Mouse (Mus musculus) cerebellum, postnatal 14 days (tissue): ENCODE measurements around the gene Chd3.

Source experiments
- DNase-seq, 2 experiments: peaks; one replicate each; pipeline ENCODE4 v3.0.0; 2021; ENCODE audit warnings: mixed read lengths in 2 of 2

The Chd3 gene

GRCm38 (mm10) chr11:69389531-69390399, 20.6 kb upstream of the Chd3 start:
- peak; percentile 78 to 82 for DNase-seq

GRCm38 (mm10) chr11:69388680-69389079, 19.5 kb upstream of the Chd3 start:
- no peak for DNase-seq

- DNase-seq: no peak
These were observed 17.6 kb upstream of the Chd3 start for GRCm38 (mm10) chr11:69386758-69387157.

DNA sequence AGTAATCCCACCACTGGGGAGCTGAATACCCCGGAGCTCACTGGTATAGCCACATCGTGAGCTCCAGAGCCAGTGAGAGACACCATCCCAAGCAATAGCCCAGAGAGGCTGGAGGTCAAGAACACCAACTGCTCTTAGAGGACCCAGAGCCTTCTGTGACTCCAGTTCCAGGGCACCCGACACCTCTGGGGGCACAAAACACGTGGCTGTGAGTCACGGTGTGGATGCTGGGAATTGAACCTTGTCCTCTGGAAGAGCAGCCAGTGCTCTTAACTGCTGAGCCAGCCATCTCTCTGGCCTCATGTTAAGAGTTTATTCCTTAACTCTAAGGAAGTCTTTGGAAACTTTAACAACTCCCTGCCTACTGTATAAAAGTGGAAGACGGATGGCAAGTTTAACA, 15.8 kb upstream of the Chd3 start:
- no peak for DNase-seq

GRCm38 (mm10) chr11:69382478-69383105, 13.4 kb upstream of the Chd3 start:
- peak in 1 of 2 experiments; percentile 42 for DNase-seq

GRCm38 (mm10) chr11:69381356-69381755, 12.2 kb upstream of the Chd3 start:
- DNase-seq: peak; percentile 87 to 88

DNA sequence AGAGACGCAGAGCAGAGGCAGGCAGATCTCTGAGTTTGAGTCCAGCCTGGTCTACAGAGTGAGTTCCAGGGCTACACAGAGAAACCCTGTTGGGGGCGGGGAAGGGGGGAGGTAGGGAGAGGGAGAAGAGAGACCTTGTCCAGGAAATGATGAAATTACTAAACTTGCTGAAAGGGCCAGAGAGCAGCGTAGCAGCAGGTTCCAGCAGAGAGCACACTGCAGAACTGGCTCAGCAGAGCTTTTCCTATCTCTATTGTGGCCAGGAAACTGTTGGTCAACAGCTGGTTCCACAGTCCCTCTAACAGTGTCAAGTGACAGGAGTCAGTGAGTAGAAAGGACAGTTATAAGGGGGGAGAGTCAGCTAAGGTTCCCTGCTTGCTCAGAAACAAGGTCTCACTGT, 10.4 kb upstream of the Chd3 start:
- no peak for DNase-seq

DNA sequence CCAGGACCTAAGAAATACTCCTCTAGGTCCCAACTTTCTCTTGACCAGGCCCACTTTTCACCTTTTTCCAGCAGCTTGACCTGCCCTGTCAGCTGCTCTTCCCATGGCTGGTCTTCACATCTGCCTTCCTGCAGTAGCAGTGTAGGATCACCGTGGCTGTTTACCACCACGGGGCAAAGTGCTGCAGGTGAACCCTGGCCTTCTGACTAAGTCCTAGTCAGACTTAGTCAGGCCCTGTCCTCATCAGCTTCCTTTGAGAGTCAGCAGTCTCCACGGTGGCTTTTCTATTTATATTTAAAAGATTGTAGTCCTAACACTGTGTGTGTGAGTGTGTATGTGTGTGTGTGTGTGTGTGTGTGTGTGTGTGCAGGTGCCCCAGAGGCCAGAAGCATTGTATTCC, 8.6 kb upstream of the Chd3 start:
- DNase-seq: no peak

- no peak for DNase-seq
These were observed 6.4 kb upstream of the Chd3 start for GRCm38 (mm10) chr11:69375646-69376045.

GRCm38 (mm10) chr11:69373223-69373965, 4.2 kb upstream of the Chd3 start:
- no peak for DNase-seq

DNA sequence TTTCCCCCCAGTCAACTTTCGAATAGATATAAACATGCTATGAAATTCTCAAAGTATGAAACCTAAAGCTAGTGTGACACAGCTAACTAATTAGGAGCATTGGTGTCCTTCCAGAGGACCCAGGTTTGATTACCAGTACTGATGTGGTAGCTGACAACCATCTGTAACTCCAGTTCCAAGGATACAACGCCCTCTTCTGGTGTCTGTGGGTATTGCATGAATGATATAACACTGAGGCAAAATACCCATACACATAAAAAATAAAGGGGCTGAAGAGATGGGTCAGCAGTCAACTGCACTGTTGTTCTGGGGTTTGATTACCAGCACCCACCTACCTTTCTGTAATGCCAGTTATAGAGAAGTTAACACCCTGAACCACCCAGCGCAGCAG, 3.6 kb upstream of the Chd3 start:
- peak; percentile 54 to 67 for DNase-seq

DNA sequence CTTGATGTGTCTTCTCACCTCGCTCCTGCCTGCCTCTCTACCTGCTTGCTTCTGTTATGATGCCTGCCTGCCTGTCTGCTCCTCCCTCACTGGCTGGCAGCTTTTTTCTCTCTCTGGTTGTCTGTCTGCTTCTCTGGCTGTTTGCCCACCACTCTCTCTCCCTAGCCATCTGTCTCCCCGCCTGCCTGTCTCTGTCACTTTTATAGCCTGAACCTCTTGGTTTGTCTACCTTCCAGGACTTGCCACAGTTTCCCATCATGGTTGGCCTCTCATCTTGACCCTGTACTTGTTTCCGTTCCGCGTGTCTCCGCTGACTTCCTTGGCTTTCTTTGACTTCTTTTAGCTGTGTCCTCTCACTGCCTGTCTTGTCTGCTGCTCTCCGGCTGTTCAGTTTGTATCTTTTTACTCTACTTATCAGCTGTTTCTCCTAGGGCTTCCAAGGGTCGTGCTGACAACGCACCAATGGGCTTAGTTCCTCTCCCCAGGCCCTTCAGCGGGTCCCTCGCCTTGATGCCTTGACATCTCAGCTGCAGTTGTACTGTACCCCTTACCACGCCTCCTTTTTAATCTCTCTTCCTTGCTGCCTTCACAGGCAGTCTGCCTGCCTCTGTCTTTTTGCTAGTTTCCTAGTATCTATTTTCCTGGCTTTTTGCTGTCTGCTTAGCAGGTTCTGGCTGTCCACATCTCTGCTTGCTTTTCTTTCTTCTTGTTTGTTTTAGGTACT, 3.0 kb upstream of the Chd3 start:
- peak; percentile 92 to 95 for DNase-seq

GRCm38 (mm10) chr11:69371601-69372000, 2.4 kb upstream of the Chd3 start:
- no peak for DNase-seq

DNA sequence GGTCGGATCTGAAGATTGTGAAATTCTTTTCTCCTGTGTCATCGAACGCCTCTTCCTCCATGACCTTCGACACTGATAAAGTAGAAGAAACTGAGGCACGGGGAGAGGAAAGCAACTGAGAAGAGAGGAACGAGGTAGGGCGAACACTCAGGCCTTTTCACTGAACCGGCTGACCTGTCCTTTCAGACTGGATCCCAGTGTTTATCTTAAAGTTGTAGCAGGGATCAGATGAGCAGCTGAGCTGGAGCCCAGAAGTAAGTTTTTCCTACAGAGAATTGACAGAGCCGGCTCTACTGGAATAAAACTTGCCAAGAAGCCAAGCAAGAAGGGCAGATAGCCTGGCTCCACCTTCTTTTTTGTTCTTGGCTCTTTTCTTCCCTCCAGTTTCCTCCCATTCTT, 1.6 kb upstream of the Chd3 start:
- no peak for DNase-seq

- DNase-seq: no peak
These were observed 997 bp upstream of the Chd3 start for GRCm38 (mm10) chr11:69369990-69370816.

DNA sequence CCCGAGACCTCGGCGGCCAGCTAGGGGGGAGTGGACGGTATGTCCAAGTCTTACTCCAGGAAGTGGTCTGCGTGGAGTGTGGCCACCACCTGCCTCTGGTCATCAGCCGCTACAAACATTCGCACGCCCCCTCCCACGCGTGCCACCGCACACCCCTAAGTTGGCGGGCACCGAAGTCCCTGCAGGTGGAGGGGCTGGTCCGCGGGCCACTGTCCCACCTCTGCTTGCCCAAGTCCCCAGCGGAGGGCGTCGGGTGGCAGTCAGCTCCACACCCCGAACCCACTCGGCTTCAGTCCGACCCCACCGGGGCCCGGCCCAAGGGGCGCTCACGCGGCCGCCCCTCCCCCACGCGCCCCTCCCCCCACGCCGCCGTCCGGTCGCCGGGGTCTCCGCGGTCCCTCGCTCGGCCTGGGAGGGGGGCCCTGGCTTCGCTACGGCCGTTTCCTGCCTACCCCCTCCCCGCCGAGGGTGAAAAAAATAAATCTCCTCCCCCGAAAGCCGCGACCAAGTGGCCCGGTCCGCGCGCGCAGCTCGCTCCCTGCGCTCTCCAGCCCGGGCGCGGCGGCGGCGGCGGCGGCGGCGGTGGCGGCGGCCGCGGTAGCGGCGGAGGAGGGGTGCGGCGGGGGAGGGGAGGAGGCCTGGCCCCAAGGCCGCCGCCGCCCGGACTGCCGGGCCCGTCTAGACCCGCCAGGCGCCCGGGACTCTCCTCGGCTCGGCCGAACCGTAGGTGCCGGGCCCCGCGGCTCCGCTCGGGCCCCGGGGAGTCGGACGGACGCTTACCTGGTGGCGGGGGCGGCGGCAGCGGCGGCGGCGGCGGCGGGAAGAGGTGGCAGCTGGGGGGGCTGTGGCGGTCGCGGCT, 621 bp downstream of the Chd3 start:
- DNase-seq: peak; percentile 70

DNA sequence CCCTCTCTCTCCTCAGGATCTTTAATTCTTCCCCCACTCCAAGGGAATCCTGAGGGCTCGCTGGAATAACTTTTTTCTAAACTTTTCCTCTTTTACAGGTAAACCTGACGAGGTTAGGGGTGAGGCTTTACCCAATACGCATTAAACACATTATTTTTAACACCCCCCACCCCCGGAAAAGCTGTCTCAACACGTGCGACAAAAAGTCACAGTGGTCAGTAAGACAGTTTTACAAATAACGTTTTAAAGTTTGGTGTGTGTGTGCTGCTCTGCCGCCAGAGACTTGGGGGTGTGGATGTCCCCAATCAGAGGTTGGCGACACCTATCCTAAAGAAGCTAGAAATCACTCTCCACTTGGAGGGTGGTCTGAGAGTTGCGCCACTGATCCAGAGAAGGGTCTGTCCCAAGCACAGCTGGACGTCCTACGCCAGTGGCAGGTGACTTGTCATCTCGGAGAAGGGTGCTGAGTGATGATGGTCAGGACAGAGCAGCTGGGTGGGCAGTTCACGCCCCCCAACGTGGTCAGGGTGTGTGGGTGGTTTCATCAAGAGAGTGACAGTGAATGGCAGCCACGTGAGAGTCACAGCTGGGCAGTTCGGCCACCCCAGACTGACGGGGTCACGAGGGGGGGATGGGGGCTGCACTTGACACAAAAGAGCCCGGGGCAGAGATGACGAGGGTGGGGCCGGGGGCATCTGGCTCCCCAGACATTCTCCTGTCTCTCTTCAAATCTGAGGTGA, 1.4 kb downstream of the Chd3 start:
- peak in 1 of 2 experiments; percentile 43 for DNase-seq

DNA sequence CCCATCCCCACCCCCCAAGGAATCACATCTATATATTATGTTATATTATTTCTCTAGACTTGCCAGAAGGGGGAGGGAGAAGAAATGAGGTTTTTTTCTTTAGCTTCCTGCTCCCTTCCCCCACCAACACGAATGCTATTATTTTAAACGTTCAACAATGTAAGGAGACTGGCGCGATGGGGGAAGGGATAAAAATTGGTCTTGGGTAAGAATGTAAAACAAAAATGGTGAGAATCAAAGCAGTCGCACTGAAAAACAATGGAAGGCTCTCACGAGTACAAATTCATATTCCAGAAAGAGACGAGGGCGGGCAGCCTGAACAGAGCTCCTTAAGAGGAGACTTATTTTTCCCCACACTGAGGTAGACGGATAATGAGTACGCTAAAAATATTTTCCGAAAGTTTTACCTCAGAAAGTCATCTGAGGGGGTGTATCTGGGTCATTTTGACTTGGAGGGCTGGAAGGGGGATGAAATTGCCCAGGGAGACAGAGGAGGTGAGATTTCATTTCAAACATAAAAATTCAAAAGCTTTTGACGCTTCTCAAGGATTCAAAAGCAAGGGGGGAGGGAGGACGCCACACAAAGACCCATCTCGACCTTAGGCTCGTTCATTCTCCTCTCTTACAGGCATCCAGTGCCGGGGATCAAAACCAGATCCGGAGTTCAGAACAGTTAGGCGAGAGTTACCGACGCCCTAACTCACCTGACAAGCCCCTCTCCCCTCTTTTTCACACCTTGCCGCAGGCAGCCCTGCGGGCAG, 2.2 kb downstream of the Chd3 start:
- peak in 1 of 2 experiments; percentile 37 for DNase-seq

GRCm38 (mm10) chr11:69366157-69366854, 2.9 kb downstream of the Chd3 start:
- DNase-seq: peak; percentile 94 to 97
